Mouse (Mus musculus): ENCODE data around the gene Camkk1. TPM values are rescaled to one million over a fixed set of nuclear protein-coding genes. Genes with fewer than 3 reads are reported as not detected.

The Camkk1 gene
- polyA plus RNA-seq (2014; fragmentation: Nextera tagmentation; extraction: Ambion mirVana): 2.7 and 3.0 TPM in 2 replicates

DNA sequence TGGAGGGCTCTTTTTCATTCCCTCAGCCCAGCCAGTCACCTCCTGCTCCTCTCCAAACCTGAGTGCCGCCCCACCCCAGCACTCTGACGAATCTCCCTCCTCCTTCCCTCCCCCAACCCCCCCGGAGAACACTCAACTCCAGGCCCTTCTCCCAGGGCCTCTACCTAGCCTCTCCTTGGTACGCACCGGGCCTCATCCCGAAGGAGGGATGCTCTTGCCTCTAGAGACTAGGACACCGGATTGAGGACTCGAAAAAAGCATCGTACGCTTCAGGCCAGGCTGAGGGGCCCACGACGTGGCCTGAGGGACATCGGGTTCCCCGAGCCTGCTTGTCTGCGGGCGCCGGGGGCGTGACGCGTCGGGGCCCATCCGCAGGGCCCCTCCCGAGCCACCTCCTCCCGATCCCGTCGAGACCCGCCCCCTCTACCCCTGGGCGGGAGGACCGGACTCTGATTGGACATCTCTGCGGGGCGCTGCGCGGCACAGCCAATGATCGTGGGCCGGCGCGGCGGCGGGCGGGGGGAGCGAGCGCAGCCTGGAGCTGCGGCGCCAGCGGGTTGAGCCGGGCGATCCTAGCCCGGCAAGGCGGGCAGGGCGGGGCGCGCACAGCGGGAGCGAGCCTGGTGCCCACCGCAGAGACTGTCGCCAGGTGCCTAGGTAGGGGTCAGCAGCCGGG lies at the start of gene Camkk1:
TSS of gene Camkk1 (plus strand) at position 538 of the 676 bp plus-strand sequence.
- Histone ChIP-seq H3K4me2 (ENCODE audit: low read depth, severe bottlenecking) (peak within 1 kb of the TSS; percentile 98), H3K4me1 (ENCODE audit: control insufficient read depth, insufficient read depth, low read length) (0 out of 2 replicates have a peak, but pooled peaks cover 2% of the 10 kb centered on the region), H3K27me3 (ENCODE audit: control insufficient read depth, insufficient read depth, low read length) (peaks cover 26% of the 10 kb centered on the region), H3K4me3 (ENCODE audit: low read depth, low read length) (peak within 1 kb of the TSS; percentile 64), H3K9me3 (ENCODE audit: control insufficient read depth, low read length) (no peaks in the 10 kb centered on the region), H3K36me3 (ENCODE audit: control insufficient read depth, insufficient read depth, low read length) (no peaks in the 10 kb centered on the region), H3K9ac (ENCODE audit: low read length) (peak within 1 kb of the TSS; percentile 57), H3K27ac (replicated peaks; ENCODE audit: low read depth, low read length) (no peak within 1 kb of the TSS)
- peak; percentile 93 for ATAC-seq (ENCODE audit: insufficient number of reproducible peaks, low FRiP score, low TSS enrichment, low read depth)
- DNase-seq (ENCODE audit: low spot score): peak; percentile 92
- under 1% methylated on average over 57 of the region's 57 CpGs for WGBS

DNA sequence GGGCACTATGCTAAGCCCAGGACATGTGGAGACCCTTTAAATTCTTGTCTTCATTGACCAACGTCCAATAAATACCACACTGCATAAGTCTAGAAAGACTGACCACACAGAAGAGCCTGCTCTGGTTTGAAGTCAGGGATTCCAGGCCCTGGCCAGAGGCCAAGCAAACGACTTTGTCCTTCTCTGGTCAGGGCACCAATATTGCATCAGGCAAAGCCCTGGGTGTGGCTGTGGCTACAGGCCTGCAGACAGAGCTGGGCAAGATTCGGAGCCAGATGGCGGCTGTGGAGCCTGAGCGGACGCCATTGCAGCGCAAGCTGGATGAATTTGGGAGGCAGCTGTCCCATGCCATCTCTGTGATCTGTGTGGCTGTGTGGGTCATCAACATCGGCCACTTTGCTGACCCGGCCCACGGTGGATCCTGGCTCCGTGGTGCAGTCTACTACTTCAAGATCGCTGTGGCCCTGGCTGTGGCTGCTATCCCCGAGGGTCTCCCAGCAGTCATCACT lies 43.8 kb upstream of the Camkk1 start:
- H3K4me3 ChIP-seq (ENCODE audit: low read depth, low read length): no peak overlapping the region
- no peaks in the 10 kb centered on the region for H3K9me3 ChIP-seq (ENCODE audit: control insufficient read depth, low read length)
- H3K27ac ChIP-seq (replicated peaks; ENCODE audit: low read depth, low read length): no peak overlapping the region
- H3K4me2 ChIP-seq (ENCODE audit: low read depth, severe bottlenecking): no peak overlapping the region
- 85% methylated on average over 13 of the region's 13 CpGs for WGBS
- H3K9ac ChIP-seq (ENCODE audit: low read length): no peak overlapping the region
- H3K4me1 ChIP-seq (ENCODE audit: control insufficient read depth, insufficient read depth, low read length): no peaks in the 10 kb centered on the region
- no peaks in the 10 kb centered on the region for H3K27me3 ChIP-seq (ENCODE audit: control insufficient read depth, insufficient read depth, low read length)
- H3K36me3 ChIP-seq (ENCODE audit: control insufficient read depth, insufficient read depth, low read length): no peaks in the 10 kb centered on the region
- no peak for DNase-seq (ENCODE audit: low spot score)
- ATAC-seq (ENCODE audit: insufficient number of reproducible peaks, low FRiP score, low TSS enrichment, low read depth): no peak

DNA sequence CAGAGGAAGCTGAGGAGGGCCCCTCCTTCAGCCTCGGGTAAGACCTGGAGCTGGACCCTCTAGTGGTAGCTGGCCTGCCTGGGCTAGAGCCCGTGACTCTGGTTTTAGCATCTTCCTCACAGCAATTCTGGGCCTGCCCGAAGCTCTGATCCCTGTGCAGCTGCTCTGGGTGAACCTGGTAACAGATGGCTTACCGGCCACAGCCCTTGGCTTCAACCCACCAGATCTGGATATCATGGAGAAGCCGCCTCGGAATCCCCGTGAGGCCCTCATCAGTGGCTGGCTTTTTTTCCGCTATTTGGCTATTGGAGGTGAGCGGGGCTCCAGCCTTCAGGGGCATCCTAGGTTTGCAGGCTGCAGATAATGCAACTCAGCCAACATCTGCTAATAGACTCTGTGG lies 36.3 kb upstream of the Camkk1 start:
- ATAC-seq (ENCODE audit: insufficient number of reproducible peaks, low FRiP score, low TSS enrichment, low read depth): no peak
- 84% methylated on average over 9 of the region's 9 CpGs for WGBS

DNA sequence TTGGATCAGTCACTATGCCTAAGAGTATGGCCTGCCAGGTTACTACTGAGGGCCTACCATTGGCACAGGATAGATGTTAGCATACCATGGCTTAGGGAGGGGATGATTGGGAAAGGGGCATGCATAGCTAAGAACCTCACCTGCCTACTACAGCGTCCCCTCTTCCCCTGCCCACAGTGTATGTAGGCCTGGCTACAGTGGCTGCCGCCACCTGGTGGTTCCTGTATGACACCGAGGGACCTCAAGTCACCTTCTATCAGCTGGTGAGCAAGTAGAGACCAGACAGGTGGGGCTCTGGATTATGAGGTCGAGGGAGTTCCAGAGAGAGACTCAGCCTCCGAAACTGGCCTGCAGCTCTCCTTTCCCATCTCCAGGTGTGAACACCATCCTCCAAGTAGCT lies 35.5 kb upstream of the Camkk1 start:
- no peak overlapping the region for H3K4me2 ChIP-seq (ENCODE audit: low read depth, severe bottlenecking)
- ATAC-seq (ENCODE audit: insufficient number of reproducible peaks, low FRiP score, low TSS enrichment, low read depth) (no peak), DNase-seq (ENCODE audit: low spot score) (no peak)
- H3K27ac ChIP-seq (replicated peaks; ENCODE audit: low read depth, low read length): no peak overlapping the region
- H3K27me3 ChIP-seq (ENCODE audit: control insufficient read depth, insufficient read depth, low read length): no peaks in the 10 kb centered on the region
- H3K36me3 ChIP-seq (ENCODE audit: control insufficient read depth, insufficient read depth, low read length): no peaks in the 10 kb centered on the region
- H3K9me3 ChIP-seq (ENCODE audit: control insufficient read depth, low read length): no peaks in the 10 kb centered on the region
- WGBS: 46% methylated on average over 5 of the region's 5 CpGs
- no peaks in the 10 kb centered on the region for H3K4me1 ChIP-seq (ENCODE audit: control insufficient read depth, insufficient read depth, low read length)
- H3K4me3 ChIP-seq (ENCODE audit: low read depth, low read length): no peak overlapping the region
- H3K9ac ChIP-seq (ENCODE audit: low read length): no peak overlapping the region

More for the DNA sequence above, 36.3 kb upstream of the Camkk1 start:
- H3K9me3 ChIP-seq (ENCODE audit: control insufficient read depth, low read length): no peaks in the 10 kb centered on the region
- no peak overlapping the region for H3K27ac ChIP-seq (replicated peaks; ENCODE audit: low read depth, low read length)
- no peaks in the 10 kb centered on the region for H3K4me1 ChIP-seq (ENCODE audit: control insufficient read depth, insufficient read depth, low read length)
- no peaks in the 10 kb centered on the region for H3K27me3 ChIP-seq (ENCODE audit: control insufficient read depth, insufficient read depth, low read length)
- no peak overlapping the region for H3K4me2 ChIP-seq (ENCODE audit: low read depth, severe bottlenecking)
- no peaks in the 10 kb centered on the region for H3K36me3 ChIP-seq (ENCODE audit: control insufficient read depth, insufficient read depth, low read length)
- H3K4me3 ChIP-seq (ENCODE audit: low read depth, low read length): no peak overlapping the region
- no peak overlapping the region for H3K9ac ChIP-seq (ENCODE audit: low read length)
- DNase-seq (ENCODE audit: low spot score): no peak

DNA sequence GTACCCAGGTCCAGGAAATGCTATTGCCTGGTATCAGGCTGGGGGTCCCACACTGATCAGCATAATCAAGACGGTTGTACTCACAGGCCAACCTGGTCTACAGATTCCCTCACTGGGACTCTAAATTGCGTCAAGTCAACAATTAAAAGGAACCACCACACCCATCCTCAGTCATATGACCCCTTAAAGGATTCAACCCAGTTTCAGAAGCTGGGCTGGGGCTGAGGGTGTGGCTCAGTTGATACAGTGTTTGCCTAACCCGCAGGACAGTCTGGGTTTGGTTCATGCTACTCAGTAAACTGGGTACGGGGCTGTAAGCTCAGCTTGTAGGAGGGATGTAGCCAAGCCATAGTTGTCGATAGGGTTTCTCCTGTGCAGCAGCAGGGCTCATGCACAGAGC lies 32.1 kb upstream of the Camkk1 start:
- no peak overlapping the region for H3K4me2 ChIP-seq (ENCODE audit: low read depth, severe bottlenecking)
- no peaks in the 10 kb centered on the region for H3K36me3 ChIP-seq (ENCODE audit: control insufficient read depth, insufficient read depth, low read length)
- H3K27ac ChIP-seq (replicated peaks; ENCODE audit: low read depth, low read length): no peak overlapping the region
- H3K9ac ChIP-seq (ENCODE audit: low read length): no peak overlapping the region
- H3K27me3 ChIP-seq (ENCODE audit: control insufficient read depth, insufficient read depth, low read length): no peaks in the 10 kb centered on the region
- no peak overlapping the region for H3K4me3 ChIP-seq (ENCODE audit: low read depth, low read length)
- ATAC-seq (ENCODE audit: insufficient number of reproducible peaks, low FRiP score, low TSS enrichment, low read depth) (no peak), DNase-seq (ENCODE audit: low spot score) (no peak)
- H3K4me1 ChIP-seq (ENCODE audit: control insufficient read depth, insufficient read depth, low read length): no peaks in the 10 kb centered on the region; the same call in 1 of the 2 replicates
- H3K9me3 ChIP-seq (ENCODE audit: control insufficient read depth, low read length): no peaks in the 10 kb centered on the region
- WGBS: 80% methylated on average over 5 of the region's 5 CpGs

DNA sequence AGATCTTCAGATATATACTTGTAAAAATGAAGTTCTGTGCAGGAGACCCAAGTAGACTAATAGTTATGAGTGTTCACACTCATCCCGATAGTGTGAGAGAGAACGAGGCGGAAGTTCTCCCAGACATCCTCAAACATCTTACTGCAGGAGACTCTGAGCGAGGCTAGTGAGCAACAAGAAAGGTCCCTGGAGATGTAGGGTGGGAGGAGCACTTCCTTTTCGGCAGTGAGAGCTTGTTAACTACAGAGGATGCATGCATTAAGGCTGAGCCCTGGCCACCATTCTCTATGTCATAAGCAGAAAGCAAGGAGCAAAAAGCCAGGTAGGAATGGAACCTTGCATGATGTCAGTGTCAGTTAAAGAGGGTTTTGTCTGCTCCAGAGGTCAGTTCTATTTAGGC lies 31.6 kb upstream of the Camkk1 start:
- Histone ChIP-seq H3K9ac (ENCODE audit: low read length) (no peak overlapping the region), H3K4me3 (ENCODE audit: low read depth, low read length) (no peak overlapping the region), H3K27me3 (ENCODE audit: control insufficient read depth, insufficient read depth, low read length) (no peaks in the 10 kb centered on the region), H3K36me3 (ENCODE audit: control insufficient read depth, insufficient read depth, low read length) (no peaks in the 10 kb centered on the region), H3K4me1 (ENCODE audit: control insufficient read depth, insufficient read depth, low read length) (no peaks in the 10 kb centered on the region; the same call in 1 of the 2 replicates), H3K4me2 (ENCODE audit: low read depth, severe bottlenecking) (no peak overlapping the region), H3K27ac (replicated peaks; ENCODE audit: low read depth, low read length) (no peak overlapping the region), H3K9me3 (ENCODE audit: control insufficient read depth, low read length) (no peaks in the 10 kb centered on the region)
- DNase-seq (ENCODE audit: low spot score) (no peak), ATAC-seq (ENCODE audit: insufficient number of reproducible peaks, low FRiP score, low TSS enrichment, low read depth) (no peak)
- WGBS: 72% methylated on average over 5 of the region's 5 CpGs

DNA sequence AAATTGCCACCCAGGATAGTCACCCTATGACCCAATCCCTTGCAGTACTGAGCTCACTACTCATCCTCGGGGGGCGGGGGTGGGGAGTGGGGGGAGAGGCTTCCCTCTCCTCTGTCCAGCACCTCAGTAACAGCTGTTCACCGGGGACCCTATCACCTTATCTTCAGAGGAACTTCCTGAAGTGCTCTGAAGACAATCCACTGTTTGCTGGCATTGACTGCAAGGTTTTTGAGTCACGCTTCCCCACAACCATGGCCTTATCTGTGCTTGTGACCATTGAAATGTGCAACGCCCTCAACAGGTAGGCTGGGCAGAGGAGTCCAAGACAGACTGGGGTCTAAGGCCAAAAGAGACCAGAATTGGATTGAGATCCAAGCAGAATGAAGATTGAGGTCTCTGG lies 31.0 kb upstream of the Camkk1 start:
- H3K9ac ChIP-seq (ENCODE audit: low read length): no peak overlapping the region
- H3K27ac ChIP-seq (replicated peaks; ENCODE audit: low read depth, low read length): no peak overlapping the region
- H3K4me1 ChIP-seq (ENCODE audit: control insufficient read depth, insufficient read depth, low read length): no peaks in the 10 kb centered on the region; the same call in 1 of the 2 replicates
- H3K36me3 ChIP-seq (ENCODE audit: control insufficient read depth, insufficient read depth, low read length): no peaks in the 10 kb centered on the region
- 76% methylated on average over 5 of the region's 5 CpGs for WGBS
- ATAC-seq (ENCODE audit: insufficient number of reproducible peaks, low FRiP score, low TSS enrichment, low read depth) (no peak), DNase-seq (ENCODE audit: low spot score) (no peak)
- no peaks in the 10 kb centered on the region for H3K27me3 ChIP-seq (ENCODE audit: control insufficient read depth, insufficient read depth, low read length)
- no peak overlapping the region for H3K4me2 ChIP-seq (ENCODE audit: low read depth, severe bottlenecking)
- no peaks in the 10 kb centered on the region for H3K9me3 ChIP-seq (ENCODE audit: control insufficient read depth, low read length)
- no peak overlapping the region for H3K4me3 ChIP-seq (ENCODE audit: low read depth, low read length)

DNA sequence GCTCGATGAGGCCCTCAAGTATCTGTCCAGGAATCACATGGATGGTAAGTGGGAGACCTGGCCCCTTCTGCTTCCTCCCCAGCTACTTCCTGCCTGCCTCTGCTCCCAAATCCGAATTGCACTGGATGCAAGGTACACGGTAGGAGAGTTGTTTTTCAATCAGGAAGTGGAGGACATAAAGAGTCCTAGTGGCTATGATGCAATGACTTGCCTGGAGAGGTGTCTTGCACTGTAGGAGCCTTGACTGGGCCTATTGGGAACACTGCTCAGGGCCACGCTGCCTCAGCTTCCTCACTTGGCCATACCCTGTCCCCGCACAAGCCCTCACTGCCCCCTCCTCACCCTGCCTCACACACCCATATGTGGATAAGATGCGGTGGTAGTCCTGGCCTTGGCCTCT lies 29.8 kb upstream of the Camkk1 start:
- H3K9ac ChIP-seq (ENCODE audit: low read length): no peak overlapping the region
- H3K4me1 ChIP-seq (ENCODE audit: control insufficient read depth, insufficient read depth, low read length): no peaks in the 10 kb centered on the region; the same call in 1 of the 2 replicates
- ATAC-seq (ENCODE audit: insufficient number of reproducible peaks, low FRiP score, low TSS enrichment, low read depth) (no peak), DNase-seq (ENCODE audit: low spot score) (no peak)
- no peak overlapping the region for H3K4me2 ChIP-seq (ENCODE audit: low read depth, severe bottlenecking)
- H3K9me3 ChIP-seq (ENCODE audit: control insufficient read depth, low read length): no peaks in the 10 kb centered on the region
- no peaks in the 10 kb centered on the region for H3K27me3 ChIP-seq (ENCODE audit: control insufficient read depth, insufficient read depth, low read length)
- H3K36me3 ChIP-seq (ENCODE audit: control insufficient read depth, insufficient read depth, low read length): no peaks in the 10 kb centered on the region
- H3K27ac ChIP-seq (replicated peaks; ENCODE audit: low read depth, low read length): no peak overlapping the region
- no peak overlapping the region for H3K4me3 ChIP-seq (ENCODE audit: low read depth, low read length)
- 77% methylated on average over 6 of the region's 6 CpGs for WGBS

Measured in limb, embryonic 11.5 days (tissue).